Mouse (Mus musculus) hindbrain, embryonic 12.5 days (tissue): ENCODE measurements around the gene Tmtc1. TPM values are rescaled to one million over a fixed set of nuclear protein-coding genes. Genes with fewer than 3 reads are reported as not detected.

Source experiments
- ATAC-seq: fragments of 200-750 bp; cut with Nextera tagmentation; 2 replicates; pipeline ENCODE4 v1.8.0; 2017; ENCODE audit warnings: moderate TSS enrichment; ENCODE audit not compliant: low FRiP score
- H3K27ac ChIP-seq: fragments of 300-500 bp; sonication (generic); 2 replicates; pipeline ENCODE4 v1.5.1; 2016; ENCODE audit warnings: mild to moderate bottlenecking
- H3K27me3 ChIP-seq: fragments of 300-500 bp; sonication (generic); 2 replicates; pipeline ENCODE4 v1.6.1; 2016; ENCODE audit warnings: mild to moderate bottlenecking
- H3K36me3 ChIP-seq: fragments of 300-500 bp; sonication (generic); 2 replicates; pipeline ENCODE4 v1.6.1; 2016; ENCODE audit warnings: mild to moderate bottlenecking
- H3K4me1 ChIP-seq: fragments of 300-500 bp; sonication (generic); 2 replicates; pipeline ENCODE4 v1.6.1; 2016
- H3K4me2 ChIP-seq: fragments of 300-500 bp; sonication (generic); replicated peaks from 2 replicates; pipeline ENCODE4 v1.6.1; 2016; ENCODE audit warnings: mild to moderate bottlenecking
- H3K4me3 ChIP-seq: fragments of 300-500 bp; sonication (generic); 2 replicates; pipeline ENCODE4 v1.5.1; 2016; ENCODE audit warnings: mild to moderate bottlenecking
- H3K9ac ChIP-seq: fragments of 300-500 bp; sonication (generic); 2 replicates; pipeline ENCODE4 v1.6.1; 2016; ENCODE audit warnings: mild to moderate bottlenecking, moderate library complexity
- H3K9me3 ChIP-seq: fragments of 300-500 bp; sonication (generic); replicated peaks from 2 replicates; pipeline ENCODE4 v1.6.1; 2016; ENCODE audit warnings: mild to moderate bottlenecking
- WGBS: fragments of 180-500 bp; shearing (Covaris S2); methylation state at CpG from one replicate; pipeline ENCODE4 v1.1.7; 2016; 5-methylcytosine and 5-hydroxymethylcytosine counted together
- polyA plus RNA-seq: library from polyadenylated mRNA; unstranded; fragments of >200 nt; fragmentation: Nextera tagmentation; extraction: Ambion mirVana; gene quantifications from 2 replicates; pipeline ENCODE4 v1.2.1, GENCODE M21; 2016

Gene Tmtc1
- polyA plus RNA-seq, 1 experiment from 2014 or later = 2.0 TPM

DNA sequence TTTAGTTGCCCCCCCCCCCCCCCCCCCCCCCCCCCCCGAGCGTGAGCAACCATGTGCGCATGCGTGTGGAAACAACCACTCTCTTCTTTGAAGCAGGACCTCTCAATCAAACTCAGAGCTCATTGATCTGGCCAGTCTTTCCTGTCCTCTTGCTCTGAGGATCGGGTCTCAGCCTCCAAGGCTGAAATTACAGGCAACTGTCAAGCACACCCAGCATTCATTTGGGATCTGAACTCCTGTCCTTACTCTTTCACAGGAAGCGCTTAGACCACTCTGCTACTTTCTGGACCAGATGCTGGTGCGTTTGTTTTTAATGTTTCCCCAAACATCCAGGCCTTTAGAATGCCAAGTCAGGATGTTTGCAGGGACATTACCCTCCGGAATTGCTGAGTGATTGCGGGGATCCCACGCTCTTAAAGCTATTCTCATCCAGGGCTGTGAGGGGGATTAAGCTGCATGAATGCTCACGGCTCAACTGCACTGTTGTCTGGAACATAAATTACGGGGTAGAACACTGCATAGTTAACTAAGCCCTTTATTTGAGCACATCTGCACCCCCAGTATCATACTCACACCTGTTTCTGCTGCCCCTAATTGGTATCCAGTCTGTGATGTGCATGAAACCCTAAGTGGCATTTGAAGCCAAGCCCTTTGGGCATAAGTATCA is 85.5 kb downstream of the Tmtc1 start:
- Histone ChIP-seq H3K4me2 (no peak overlapping the region), H3K4me3 (no peak overlapping the region), H3K4me1 (no peaks in the 10 kb centered on the region; the same call in 1 of the 2 replicates), H3K9me3 (peaks cover 16% of the 10 kb centered on the region), H3K27ac (no peak overlapping the region), H3K36me3 (peaks cover 11% of the 10 kb centered on the region), H3K9ac (no peak overlapping the region), H3K27me3 (no peaks in the 10 kb centered on the region; the same call in 1 of the 2 replicates)
- ATAC-seq = no peak
- 70% methylated on average over 8 of the region's 12 CpGs for WGBS

DNA sequence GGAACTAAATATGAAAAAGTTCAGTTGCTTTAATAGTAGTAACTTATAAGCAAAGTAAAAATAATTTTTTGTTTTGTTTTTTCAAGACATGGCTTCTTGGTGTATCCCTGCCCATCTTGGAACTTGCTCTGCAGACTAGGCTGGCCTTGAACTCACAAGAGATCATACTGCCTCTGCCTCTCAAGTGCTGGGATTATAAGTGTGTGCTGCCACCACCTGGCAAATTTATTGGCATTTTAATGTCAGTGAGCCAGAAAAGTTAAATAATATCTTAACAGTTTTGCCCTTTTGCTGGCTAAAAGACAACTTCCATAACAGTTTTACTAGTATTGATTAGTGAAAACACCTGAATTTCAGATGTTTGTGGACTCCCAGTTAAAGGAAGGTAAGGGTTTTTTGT is 88.0 kb downstream of the Tmtc1 start:
- H3K9me3 ChIP-seq = peaks cover 16% of the 10 kb centered on the region
- no peak overlapping the region for H3K4me3 ChIP-seq
- peaks cover 11% of the 10 kb centered on the region for H3K36me3 ChIP-seq
- no peak overlapping the region for H3K27ac ChIP-seq
- H3K9ac ChIP-seq = no peak overlapping the region
- H3K4me2 ChIP-seq = no peak overlapping the region
- no peaks in the 10 kb centered on the region; the same call in 1 of the 2 replicates for H3K4me1 ChIP-seq
- ATAC-seq = no peak
- H3K27me3 ChIP-seq = no peaks in the 10 kb centered on the region; the same call in 1 of the 2 replicates

DNA sequence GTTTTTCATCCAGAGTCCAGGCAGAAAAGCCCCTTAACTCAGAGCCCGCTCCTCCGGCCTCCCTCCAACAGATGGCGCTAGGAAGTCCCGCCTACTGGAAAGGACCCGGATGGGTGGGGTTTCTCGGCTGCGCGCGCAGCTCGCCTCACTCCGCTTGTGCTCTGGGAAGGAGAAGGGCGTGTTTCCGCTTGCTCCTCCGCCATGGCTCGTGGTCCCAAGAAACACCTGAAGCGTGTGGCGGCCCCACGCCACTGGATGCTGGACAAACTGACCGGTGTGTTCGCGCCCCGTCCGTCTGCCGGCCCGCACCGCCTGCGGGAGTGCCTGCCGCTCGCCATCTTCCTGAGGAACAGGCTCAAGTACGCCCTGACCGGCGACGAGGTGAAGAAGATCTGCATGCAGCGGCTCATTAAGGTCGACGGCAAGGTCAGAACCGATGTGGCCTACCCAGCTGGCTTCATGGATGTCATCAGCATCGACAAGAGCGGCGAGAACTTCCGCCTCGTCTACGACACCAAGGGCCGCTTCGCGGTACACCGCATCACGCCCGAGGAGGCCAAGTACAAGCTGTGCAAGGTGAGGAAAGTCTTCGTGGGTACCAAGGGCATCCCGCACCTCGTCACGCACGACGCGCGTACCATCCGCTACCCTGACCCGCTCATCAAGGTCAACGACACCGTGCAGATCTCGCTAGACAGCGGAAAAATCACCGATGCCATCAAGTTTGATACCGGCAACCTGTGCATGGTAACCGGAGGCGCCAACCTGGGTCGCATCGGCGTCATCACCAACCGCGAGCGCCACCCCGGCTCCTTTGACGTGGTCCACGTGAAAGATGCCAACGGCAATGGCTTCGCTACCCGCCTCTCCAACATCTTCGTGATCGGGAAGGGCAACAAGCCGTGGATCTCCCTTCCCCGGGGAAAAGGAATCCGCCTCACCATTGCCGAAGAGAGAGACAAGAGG is 89.4 kb downstream of the Tmtc1 start:
- ATAC-seq = peak; percentile 84
- H3K4me2 ChIP-seq = peak overlapping the region; percentile 55
- no peaks in the 10 kb centered on the region for H3K27me3 ChIP-seq
- 0 out of 2 replicates have a peak overlapping the region, but pooled peaks have one; percentile 23 for H3K27ac ChIP-seq
- H3K9ac ChIP-seq = peak overlapping the region; percentile 69
- peak overlapping the region; percentile 47 for H3K4me3 ChIP-seq
- H3K36me3 ChIP-seq = peaks cover 11% of the 10 kb centered on the region
- WGBS = 27% methylated on average over 85 of the region's 85 CpGs
- H3K4me1 ChIP-seq = no peaks in the 10 kb centered on the region; the same call in 1 of the 2 replicates
- H3K9me3 ChIP-seq = peaks cover 16% of the 10 kb centered on the region

DNA sequence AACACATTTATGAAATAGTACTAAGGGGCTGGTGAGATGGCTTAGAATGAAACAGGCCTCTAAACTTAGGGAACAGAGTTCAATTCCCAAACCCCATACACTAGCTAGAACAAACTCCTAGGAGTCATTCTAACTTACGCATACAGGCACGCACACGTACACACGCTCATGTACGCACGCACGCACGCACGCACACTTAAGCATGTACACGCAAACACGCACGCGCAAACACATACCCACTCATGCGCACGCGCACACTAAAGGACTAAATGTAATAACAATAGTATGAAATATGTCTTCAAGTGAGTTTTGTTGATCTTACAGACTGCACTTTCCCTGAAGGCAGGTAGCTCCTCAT is 90.1 kb downstream of the Tmtc1 start:
- H3K36me3 ChIP-seq = peaks cover 11% of the 10 kb centered on the region
- no peak; the same call in 1 of the 2 replicates for ATAC-seq
- no peaks in the 10 kb centered on the region for H3K27me3 ChIP-seq
- H3K4me3 ChIP-seq = peak overlapping the region; percentile 47
- H3K27ac ChIP-seq = no peak overlapping the region
- H3K4me1 ChIP-seq = no peaks in the 10 kb centered on the region; the same call in 1 of the 2 replicates
- WGBS = 78% methylated on average over 16 of the region's 16 CpGs
- H3K9ac ChIP-seq = no peak overlapping the region
- H3K9me3 ChIP-seq = peaks cover 16% of the 10 kb centered on the region
- H3K4me2 ChIP-seq = peak overlapping the region; percentile 55

DNA sequence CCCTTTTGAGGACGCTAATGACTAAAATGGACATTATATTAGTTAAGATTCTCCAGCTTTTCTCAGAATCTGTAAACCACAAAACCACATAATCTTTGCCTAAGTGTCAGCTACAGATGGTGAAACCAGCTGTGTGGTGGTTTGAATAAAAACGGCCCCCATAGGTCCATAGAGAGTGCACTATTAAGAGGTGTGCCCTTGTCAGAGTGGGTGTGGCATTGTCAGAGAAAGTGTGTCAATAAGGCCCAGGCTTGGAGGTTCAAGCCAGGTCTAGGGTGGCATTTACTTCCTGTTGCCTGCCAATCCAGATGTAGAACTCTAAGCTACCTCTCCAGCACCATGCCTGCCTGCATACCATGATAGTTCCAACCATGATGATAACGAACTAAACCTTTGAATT is 99.2 kb downstream of the Tmtc1 start:
- H3K36me3 ChIP-seq = no peaks in the 10 kb centered on the region
- WGBS = 88% methylated on average over 3 of the region's 3 CpGs
- H3K4me3 ChIP-seq = no peak overlapping the region
- no peak overlapping the region for H3K27ac ChIP-seq
- no peaks in the 10 kb centered on the region for H3K4me1 ChIP-seq
- H3K27me3 ChIP-seq = no peaks in the 10 kb centered on the region
- H3K9ac ChIP-seq = no peak overlapping the region
- H3K9me3 ChIP-seq = no peaks in the 10 kb centered on the region
- H3K4me2 ChIP-seq = no peak overlapping the region
- ATAC-seq = no peak

DNA sequence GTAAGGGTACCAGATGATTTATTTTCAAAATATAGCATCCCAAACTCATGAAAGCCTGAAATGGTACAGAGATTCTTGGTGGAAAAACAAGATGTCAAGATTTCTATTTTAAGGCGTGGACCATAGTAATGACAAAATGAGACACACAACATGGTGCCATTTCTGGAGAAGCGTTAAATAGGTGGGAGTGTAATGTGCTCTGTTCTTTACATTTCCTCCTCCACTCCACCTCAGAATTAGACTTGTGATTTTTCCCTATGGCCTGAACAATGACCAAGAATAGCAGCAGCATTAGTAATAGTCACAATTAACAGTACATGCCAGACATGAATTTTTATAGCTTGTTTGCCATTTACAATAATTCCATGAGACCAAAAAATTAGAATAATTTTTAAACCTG is 102.0 kb downstream of the Tmtc1 start:
- H3K4me3 ChIP-seq = no peak overlapping the region
- no peaks in the 10 kb centered on the region for H3K36me3 ChIP-seq

DNA sequence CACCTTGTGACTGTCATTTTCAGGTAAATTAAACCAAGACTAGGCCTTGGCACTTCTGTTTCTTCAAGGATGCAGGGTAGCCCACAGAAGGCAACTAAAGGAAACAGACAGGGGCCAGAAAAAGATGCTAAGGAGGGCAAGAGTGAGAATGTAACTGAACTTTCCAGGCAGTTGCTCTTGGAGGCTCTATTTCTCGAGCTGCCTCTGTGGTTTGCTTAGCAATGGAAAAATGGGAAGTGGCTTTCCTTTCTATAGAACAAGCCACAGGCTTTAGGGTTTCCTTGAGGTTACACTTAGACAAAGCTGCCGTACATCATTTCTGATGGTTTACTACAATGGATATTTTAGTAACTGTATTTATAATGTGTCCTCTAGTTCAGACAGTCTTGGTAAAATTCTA is 102.4 kb downstream of the Tmtc1 start:
- WGBS = 81% methylated on average over 2 of the region's 2 CpGs
- Histone ChIP-seq H3K27me3 (no peaks in the 10 kb centered on the region), H3K4me2 (no peak overlapping the region), H3K4me3 (no peak overlapping the region), H3K36me3 (no peaks in the 10 kb centered on the region), H3K9me3 (no peaks in the 10 kb centered on the region), H3K27ac (no peak overlapping the region), H3K4me1 (no peaks in the 10 kb centered on the region), H3K9ac (no peak overlapping the region)
- ATAC-seq = no peak

More for the DNA sequence above, 102.0 kb downstream of the Tmtc1 start:
- Histone ChIP-seq H3K4me1 (no peaks in the 10 kb centered on the region), H3K9me3 (no peaks in the 10 kb centered on the region), H3K9ac (no peak overlapping the region), H3K27ac (no peak overlapping the region), H3K27me3 (no peaks in the 10 kb centered on the region), H3K4me2 (no peak overlapping the region)
- WGBS = 89% methylated on average over 2 of the region's 2 CpGs
- ATAC-seq = no peak

DNA sequence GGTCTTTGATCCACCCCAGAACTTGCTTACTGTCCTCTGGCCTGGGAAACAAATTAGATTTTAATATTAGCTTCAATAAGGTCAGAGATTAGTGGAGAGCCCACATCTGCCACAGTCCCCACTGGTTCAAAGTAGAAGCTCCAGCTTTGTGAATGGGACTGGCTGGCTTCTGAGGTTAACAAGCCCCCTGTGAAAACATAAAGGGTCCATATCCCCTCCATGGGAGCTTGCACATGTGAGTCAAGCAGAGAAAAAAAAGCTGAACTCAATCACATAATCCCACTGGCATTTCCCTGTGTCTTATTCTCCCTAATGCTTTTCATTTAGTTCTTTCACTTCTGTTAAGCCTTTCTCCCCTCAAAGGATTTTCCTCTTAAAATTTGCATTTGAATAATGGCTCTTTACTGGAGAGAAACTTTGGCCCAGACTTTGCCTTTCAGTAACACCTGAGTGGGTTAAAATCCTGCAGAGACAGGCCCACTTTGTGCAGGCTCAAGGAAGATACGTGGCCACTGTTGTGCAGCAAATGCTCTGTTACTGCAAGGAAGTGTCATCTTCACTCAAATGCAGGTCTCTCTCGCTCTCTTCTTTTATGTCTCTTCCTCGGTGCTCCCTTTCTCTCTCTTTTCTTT is 105.7 kb downstream of the Tmtc1 start:
- Histone ChIP-seq H3K27me3 (no peaks in the 10 kb centered on the region), H3K9me3 (no peaks in the 10 kb centered on the region), H3K4me1 (no peaks in the 10 kb centered on the region), H3K36me3 (no peaks in the 10 kb centered on the region), H3K9ac (no peak overlapping the region), H3K4me3 (no peak overlapping the region), H3K27ac (no peak overlapping the region), H3K4me2 (no peak overlapping the region)
- WGBS = 55% methylated on average over 3 of the region's 3 CpGs
- no peak for ATAC-seq

DNA sequence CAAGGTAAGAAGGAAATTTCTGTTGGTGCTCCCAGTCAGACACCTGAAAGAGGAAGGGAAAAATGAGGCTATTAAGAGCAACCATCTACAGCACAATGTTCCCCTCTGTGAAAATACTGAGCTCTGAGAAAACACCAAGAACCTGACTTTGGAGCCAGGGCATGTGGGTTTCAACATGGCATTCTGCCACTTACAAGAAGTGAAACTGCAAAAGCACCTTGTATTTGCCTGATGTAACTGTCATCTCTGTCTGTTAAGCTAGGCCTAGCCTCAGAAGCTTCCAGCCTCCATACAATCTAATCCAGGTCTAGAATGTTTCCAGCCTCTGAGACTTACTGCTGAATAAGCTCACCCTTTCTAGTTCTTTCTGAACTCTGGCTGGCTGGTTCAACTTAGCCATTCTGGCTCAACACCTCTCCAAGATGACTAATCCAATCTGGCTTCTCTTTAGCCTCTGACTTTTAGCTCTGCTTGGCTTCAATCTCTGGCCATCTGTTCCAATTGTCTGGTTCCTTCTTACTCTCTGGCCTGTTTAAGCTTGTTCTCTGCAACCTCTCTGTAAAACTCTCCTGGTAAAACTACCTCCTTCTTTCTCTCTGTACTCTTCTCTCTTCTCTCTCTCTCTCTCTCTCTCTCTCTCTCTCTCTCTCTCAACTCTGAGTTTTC is 107.8 kb downstream of the Tmtc1 start:
- no peaks in the 10 kb centered on the region for H3K27me3 ChIP-seq
- no peaks in the 10 kb centered on the region for H3K9me3 ChIP-seq
- no peaks in the 10 kb centered on the region for H3K36me3 ChIP-seq
- H3K4me1 ChIP-seq = no peaks in the 10 kb centered on the region
- H3K27ac ChIP-seq = no peak overlapping the region
- ATAC-seq = no peak
- H3K4me2 ChIP-seq = no peak overlapping the region
- no peak overlapping the region for H3K9ac ChIP-seq
- H3K4me3 ChIP-seq = no peak overlapping the region

DNA sequence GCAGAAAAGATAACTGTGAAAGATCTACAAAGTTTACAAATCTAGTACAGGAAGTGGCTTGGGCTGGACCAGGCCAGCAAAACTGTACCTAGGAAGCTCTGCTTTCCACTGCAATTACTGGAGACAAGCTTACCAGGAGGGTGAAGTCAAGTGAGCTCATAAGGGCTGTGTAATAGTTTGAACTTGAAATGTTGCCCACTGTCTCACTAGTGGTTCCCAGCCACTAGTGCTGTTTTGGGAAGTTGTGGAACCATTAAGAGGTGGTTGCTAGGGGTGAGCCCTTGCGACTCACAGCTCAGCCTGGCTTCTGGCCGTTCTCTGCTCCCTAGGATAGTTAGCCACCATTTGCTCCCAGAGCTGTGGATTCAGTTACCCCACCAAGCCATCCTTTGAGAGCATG is 112.3 kb downstream of the Tmtc1 start:
- H3K27ac ChIP-seq = no peak overlapping the region
- H3K27me3 ChIP-seq = no peaks in the 10 kb centered on the region
- 86% methylated on average over 2 of the region's 2 CpGs for WGBS
- no peak for ATAC-seq
- H3K4me3 ChIP-seq = no peak overlapping the region
- H3K4me2 ChIP-seq = no peak overlapping the region
- H3K4me1 ChIP-seq = no peaks in the 10 kb centered on the region
- H3K36me3 ChIP-seq = no peaks in the 10 kb centered on the region
- no peaks in the 10 kb centered on the region for H3K9me3 ChIP-seq
- no peak overlapping the region for H3K9ac ChIP-seq

DNA sequence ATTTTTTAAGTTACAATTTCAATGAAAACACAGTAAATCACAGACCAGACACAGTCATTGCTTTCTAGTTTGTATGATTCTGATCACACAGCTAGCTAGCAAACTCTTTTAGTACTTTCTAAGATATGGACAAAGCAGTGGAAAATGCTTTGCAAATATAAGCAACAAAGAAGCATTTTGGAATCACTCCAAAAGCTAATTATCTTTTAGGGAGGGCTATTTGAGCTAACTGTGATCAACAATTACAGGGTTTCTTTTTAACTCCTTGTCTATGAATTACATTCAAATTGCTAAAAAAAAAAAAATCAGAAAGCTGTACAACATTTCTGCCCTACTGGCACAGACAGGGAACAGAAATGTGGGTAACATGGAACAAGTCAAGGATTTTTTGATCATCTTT is 114.2 kb downstream of the Tmtc1 start:
- Histone ChIP-seq H3K27me3 (no peaks in the 10 kb centered on the region), H3K4me3 (no peak overlapping the region)
- ATAC-seq = no peak

DNA sequence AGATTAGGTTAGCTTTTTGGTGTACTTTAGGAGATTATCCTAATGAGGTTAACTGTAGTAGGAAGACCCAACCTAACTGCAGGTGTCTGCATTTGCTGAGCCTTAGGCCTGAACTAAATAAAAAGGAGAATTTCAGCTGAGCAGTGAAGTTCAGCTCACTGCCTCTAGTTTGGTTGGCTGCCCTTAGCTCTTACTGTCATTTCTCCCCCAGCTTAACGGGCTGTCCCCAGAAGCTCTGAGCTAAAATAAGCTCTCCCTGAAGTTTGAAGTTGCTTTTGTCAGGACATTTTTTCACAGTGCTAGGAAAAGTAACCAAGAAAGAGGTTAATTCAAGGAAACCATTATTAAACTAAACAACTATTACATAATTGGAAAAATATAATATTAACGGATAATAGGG is 115.3 kb downstream of the Tmtc1 start:
- H3K9ac ChIP-seq = no peak overlapping the region
- H3K9me3 ChIP-seq = no peaks in the 10 kb centered on the region
- ATAC-seq = no peak
- no peaks in the 10 kb centered on the region for H3K36me3 ChIP-seq
- no peak overlapping the region for H3K4me3 ChIP-seq
- no peaks in the 10 kb centered on the region for H3K4me1 ChIP-seq
- H3K27ac ChIP-seq = no peak overlapping the region
- WGBS = 87% methylated on average over 2 of the region's 2 CpGs
- H3K4me2 ChIP-seq = no peak overlapping the region
- no peaks in the 10 kb centered on the region for H3K27me3 ChIP-seq

More for the DNA sequence above, 114.2 kb downstream of the Tmtc1 start:
- no peaks in the 10 kb centered on the region for H3K36me3 ChIP-seq
- no peak overlapping the region for H3K4me2 ChIP-seq
- no peaks in the 10 kb centered on the region for H3K9me3 ChIP-seq
- no peaks in the 10 kb centered on the region for H3K4me1 ChIP-seq
- no peak overlapping the region for H3K9ac ChIP-seq
- no peak overlapping the region for H3K27ac ChIP-seq
